8 mouse cellular contexts compared by ENCODE assay signal in the genomic region with DNA sequence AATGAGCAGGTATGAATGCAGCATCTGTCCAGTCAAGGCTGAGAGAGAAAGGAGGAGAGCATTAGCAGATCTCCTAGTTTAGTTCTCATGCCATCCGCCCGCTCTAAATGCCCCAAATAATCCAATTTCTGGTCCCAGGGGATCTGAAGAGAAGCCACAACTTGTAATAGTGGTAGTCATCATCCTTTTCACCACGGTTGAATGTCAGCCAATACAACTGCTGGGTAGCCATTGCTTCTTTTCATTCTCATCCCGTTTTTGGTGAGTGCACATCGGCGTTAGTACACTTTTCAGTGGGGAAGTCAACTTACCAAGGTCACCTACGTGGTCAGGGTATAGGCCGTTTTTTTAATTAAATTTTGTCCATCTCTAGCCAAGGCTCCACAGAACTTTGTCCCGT. TPM values are rescaled to one million over a fixed set of nuclear protein-coding genes. Genes with fewer than 3 reads are reported as not detected.
DNase-seq lines count a peak whose midpoint lies in the region; ATAC-seq and TF ChIP-seq lines count a peak whose summit lies in the region.

No protein-coding gene starts in this region.

- no peak overlapping the region for H3K27ac ChIP-seq in limb, embryonic 12.5 days
- H3K27ac ChIP-seq in stomach, postnatal 0 days (replicated peaks) = no peak overlapping the region

- TF ChIP-seq EP300 in stomach, postnatal 0 days (optimal IDR thresholded peaks at IDR 0.05) = no peak

- H3K9me3 ChIP-seq in limb, embryonic 12.5 days = no peaks in the 10 kb centered on the region
- H3K9me3 ChIP-seq in stomach, postnatal 0 days (ENCODE audit: control insufficient read depth, low read length) = no peaks in the 10 kb centered on the region

- H3K9ac ChIP-seq in limb, embryonic 12.5 days (replicated peaks) = peak overlapping the region; percentile 84
- peak overlapping the region; percentile 79 for H3K9ac ChIP-seq in stomach, postnatal 0 days (ENCODE audit: low read length)

- H3K27me3 ChIP-seq in limb, embryonic 12.5 days = no peaks in the 10 kb centered on the region
- no peaks in the 10 kb centered on the region for H3K27me3 ChIP-seq in stomach, postnatal 0 days (ENCODE audit: control insufficient read depth, insufficient read depth, low read length)

- peaks cover 36% of the 10 kb centered on the region for H3K4me1 ChIP-seq in limb, embryonic 12.5 days (replicated peaks)
- no peaks in the 10 kb centered on the region for H3K4me1 ChIP-seq in stomach, postnatal 0 days (replicated peaks; ENCODE audit: control insufficient read depth, insufficient read depth)

- 0 out of 2 replicates have a peak, but pooled peaks cover 4% of the 10 kb centered on the region for H3K36me3 ChIP-seq in limb, embryonic 12.5 days
- no peaks in the 10 kb centered on the region for H3K36me3 ChIP-seq in stomach, postnatal 0 days (ENCODE audit: control insufficient read depth, insufficient read depth, low read length)

- H3K4me3 ChIP-seq in limb, embryonic 12.5 days (replicated peaks) = peak overlapping the region; percentile 75
- peak overlapping the region; percentile 83 for H3K4me3 ChIP-seq in stomach, postnatal 0 days (ENCODE audit: low read depth, low read length)

- no peak for TF ChIP-seq CTCF in stomach, postnatal 0 days (IDR thresholded peaks at IDR 0.05; ENCODE audit: low read depth)

- DNase-seq in cerebellum, adult 9-11 months = peak; percentile 33
- no peak for DNase-seq in cerebellum, postnatal 14 days
- peak; percentile 2 for DNase-seq in thymus, postnatal 25 days
- no peak for DNase-seq in thymus, postnatal 14 days
- DNase-seq in stomach, postnatal 0 days (ENCODE audit: low spot score) = no peak
- no peak for DNase-seq in cerebellum, adult 11-12 months
- DNase-seq in adrenal gland, adult 18-20 months (ENCODE audit: low spot score in 2 of 2) = no peak

- H3K4me2 ChIP-seq in limb, embryonic 12.5 days = peak overlapping the region; percentile 52
- peak overlapping the region; percentile 69 for H3K4me2 ChIP-seq in stomach, postnatal 0 days (replicated peaks; ENCODE audit: low read depth)

- WGBS in limb, embryonic 12.5 days = 27% methylated on average over 9 of the region's 9 CpGs
- WGBS in stomach, postnatal 0 days = 21% methylated on average over 9 of the region's 9 CpGs

- ATAC-seq in limb, embryonic 12.5 days (ENCODE audit: insufficient number of reproducible peaks, insufficient read depth, low FRiP score, low TSS enrichment, low read depth) = no peak
- ATAC-seq in stomach, postnatal 0 days (ENCODE audit: low FRiP score, low TSS enrichment) = no peak

RNA-seq across cellular contexts. Expression of a gene that starts 0.8 kb away (rescaled TPM):
- 33.7 and 34.4 TPM in 2 replicates for polyA plus RNA-seq in limb, embryonic 12.5 days (2016; fragmentation: Nextera tagmentation; extraction: Ambion mirVana)
- polyA plus RNA-seq in stomach, postnatal 0 days (2015; fragmentation: Nextera tagmentation; extraction: Ambion mirVana) = 3.4 and 5.1 TPM in 2 replicates
- 10 to 100 TPM in 1 of 2 experiments, 1 to 10 TPM in 1; 9.2 to 21.0 TPM for total RNA-seq in adrenal gland, adult 18-20 months (2021)

Comparison
In these comparisons a context has a peak if more than half of its experiments do, and no peak if none do; other contexts are left out.
1. DNase-seq: peak in cerebellum, adult 9-11 months (single experiment) and thymus, postnatal 25 days (single experiment); none in cerebellum, postnatal 14 days (0 of 2), thymus, postnatal 14 days (single experiment), stomach, postnatal 0 days (single experiment), cerebellum, adult 11-12 months (single experiment) and adrenal gland, adult 18-20 months (0 of 2).